Mouse (Mus musculus): ENCODE results near the gene Cachd1. TPM values are rescaled to one million over a fixed set of nuclear protein-coding genes. Genes with fewer than 3 reads are reported as not detected.

Cachd1 gene
- polyA plus RNA-seq, 1 experiment from 2014 or later = 27.3 TPM

- no peak for DNase-seq (ENCODE audit: low spot score)
- ATAC-seq (replicated peaks; ENCODE audit: insufficient number of reproducible peaks, low FRiP score, low TSS enrichment, low read depth) = no peak
- peaks cover 2% of the 10 kb centered on the region for H3K36me3 ChIP-seq (replicated peaks; ENCODE audit: control insufficient read depth, insufficient read depth, low read depth, low read length)
- 91% methylated on average over 6 of the region's 6 CpGs for WGBS
- no peaks in the 10 kb centered on the region for H3K4me1 ChIP-seq (ENCODE audit: control insufficient read depth, insufficient read depth, low read length)
- H3K27me3 ChIP-seq (ENCODE audit: control insufficient read depth, insufficient read depth, low read length) = no peaks in the 10 kb centered on the region
- no peak overlapping the region for H3K9ac ChIP-seq (replicated peaks; ENCODE audit: low read length)
- no peak overlapping the region for H3K27ac ChIP-seq (replicated peaks; ENCODE audit: low read depth, low read length)
- no peak overlapping the region for H3K4me2 ChIP-seq (ENCODE audit: low read depth, low read length)
- no peaks in the 10 kb centered on the region for H3K9me3 ChIP-seq (replicated peaks; ENCODE audit: control insufficient read depth, low read length)
- H3K4me3 ChIP-seq (ENCODE audit: low read depth, low read length) = no peak overlapping the region
These were observed 215.6 kb downstream of the Cachd1 start for GRCm38 (mm10) chr4:100992086-100992485.

- 0 out of 2 replicates have a peak, but pooled peaks have one; percentile 25 for ATAC-seq (replicated peaks; ENCODE audit: insufficient number of reproducible peaks, low FRiP score, low TSS enrichment, low read depth)
These were observed 218.2 kb downstream of the Cachd1 start for GRCm38 (mm10) chr4:100994442-100995255.

GRCm38 (mm10) chr4:100995617-100996016 is 219.1 kb downstream of the Cachd1 start:
- ATAC-seq (replicated peaks; ENCODE audit: insufficient number of reproducible peaks, low FRiP score, low TSS enrichment, low read depth) (no peak), DNase-seq (ENCODE audit: low spot score) (no peak)
- no peak overlapping the region for H3K4me2 ChIP-seq (ENCODE audit: low read depth, low read length)
- no peak overlapping the region for H3K9ac ChIP-seq (replicated peaks; ENCODE audit: low read length)
- no peaks in the 10 kb centered on the region for H3K4me1 ChIP-seq (ENCODE audit: control insufficient read depth, insufficient read depth, low read length)
- H3K27me3 ChIP-seq (ENCODE audit: control insufficient read depth, insufficient read depth, low read length) = no peaks in the 10 kb centered on the region
- H3K36me3 ChIP-seq (replicated peaks; ENCODE audit: control insufficient read depth, insufficient read depth, low read depth, low read length) = no peaks in the 10 kb centered on the region; the same call in none of the 2 replicates
- no peaks in the 10 kb centered on the region for H3K9me3 ChIP-seq (replicated peaks; ENCODE audit: control insufficient read depth, low read length)
- WGBS = 84% methylated on average over 5 of the region's 5 CpGs
- no peak overlapping the region for H3K4me3 ChIP-seq (ENCODE audit: low read depth, low read length)
- no peak overlapping the region for H3K27ac ChIP-seq (replicated peaks; ENCODE audit: low read depth, low read length)

More at GRCm38 (mm10) chr4:100994442-100995255, 218.2 kb downstream of the Cachd1 start:
- Histone ChIP-seq H3K36me3 (replicated peaks; ENCODE audit: control insufficient read depth, insufficient read depth, low read depth, low read length) (no peaks in the 10 kb centered on the region; the same call in none of the 2 replicates), H3K9me3 (replicated peaks; ENCODE audit: control insufficient read depth, low read length) (no peaks in the 10 kb centered on the region), H3K4me1 (ENCODE audit: control insufficient read depth, insufficient read depth, low read length) (no peaks in the 10 kb centered on the region), H3K9ac (replicated peaks; ENCODE audit: low read length) (no peak overlapping the region), H3K27me3 (ENCODE audit: control insufficient read depth, insufficient read depth, low read length) (no peaks in the 10 kb centered on the region), H3K4me2 (ENCODE audit: low read depth, low read length) (no peak overlapping the region), H3K27ac (replicated peaks; ENCODE audit: low read depth, low read length) (no peak overlapping the region), H3K4me3 (ENCODE audit: low read depth, low read length) (no peak overlapping the region)
- 73% methylated on average over 18 of the region's 18 CpGs for WGBS
- DNase-seq (ENCODE audit: low spot score) = no peak

GRCm38 (mm10) chr4:100996060-100996651 is 219.7 kb downstream of the Cachd1 start:
- H3K27me3 ChIP-seq (ENCODE audit: control insufficient read depth, insufficient read depth, low read length) = no peaks in the 10 kb centered on the region
- DNase-seq (ENCODE audit: low spot score) (no peak), ATAC-seq (replicated peaks; ENCODE audit: insufficient number of reproducible peaks, low FRiP score, low TSS enrichment, low read depth) (no peak)
- H3K4me2 ChIP-seq (ENCODE audit: low read depth, low read length) = no peak overlapping the region
- H3K9me3 ChIP-seq (replicated peaks; ENCODE audit: control insufficient read depth, low read length) = no peaks in the 10 kb centered on the region
- H3K4me3 ChIP-seq (ENCODE audit: low read depth, low read length) = no peak overlapping the region
- WGBS = 82% methylated on average over 4 of the region's 4 CpGs
- no peaks in the 10 kb centered on the region for H3K4me1 ChIP-seq (ENCODE audit: control insufficient read depth, insufficient read depth, low read length)
- no peak overlapping the region for H3K27ac ChIP-seq (replicated peaks; ENCODE audit: low read depth, low read length)
- no peak overlapping the region for H3K9ac ChIP-seq (replicated peaks; ENCODE audit: low read length)
- no peaks in the 10 kb centered on the region; the same call in 1 of the 2 replicates for H3K36me3 ChIP-seq (replicated peaks; ENCODE audit: control insufficient read depth, insufficient read depth, low read depth, low read length)

- Histone ChIP-seq H3K9ac (replicated peaks; ENCODE audit: low read length) (no peak overlapping the region), H3K9me3 (replicated peaks; ENCODE audit: control insufficient read depth, low read length) (no peaks in the 10 kb centered on the region), H3K27ac (replicated peaks; ENCODE audit: low read depth, low read length) (no peak overlapping the region), H3K27me3 (ENCODE audit: control insufficient read depth, insufficient read depth, low read length) (no peaks in the 10 kb centered on the region), H3K4me1 (ENCODE audit: control insufficient read depth, insufficient read depth, low read length) (no peaks in the 10 kb centered on the region), H3K4me3 (ENCODE audit: low read depth, low read length) (no peak overlapping the region), H3K36me3 (replicated peaks; ENCODE audit: control insufficient read depth, insufficient read depth, low read depth, low read length) (no peaks in the 10 kb centered on the region; the same call in 1 of the 2 replicates), H3K4me2 (ENCODE audit: low read depth, low read length) (no peak overlapping the region)
- WGBS = 20% methylated on average over 2 of the region's 2 CpGs
- peak; percentile 77 for DNase-seq (ENCODE audit: low spot score)
- no peak for ATAC-seq (replicated peaks; ENCODE audit: insufficient number of reproducible peaks, low FRiP score, low TSS enrichment, low read depth)
These were observed 221.7 kb downstream of the Cachd1 start for GRCm38 (mm10) chr4:100998145-100998544.

GRCm38 (mm10) chr4:100998906-100999305 is 222.4 kb downstream of the Cachd1 start:
- Histone ChIP-seq H3K9me3 (replicated peaks; ENCODE audit: control insufficient read depth, low read length) (no peaks in the 10 kb centered on the region), H3K4me3 (ENCODE audit: low read depth, low read length) (no peak overlapping the region), H3K36me3 (replicated peaks; ENCODE audit: control insufficient read depth, insufficient read depth, low read depth, low read length) (no peaks in the 10 kb centered on the region; the same call in 1 of the 2 replicates), H3K27me3 (ENCODE audit: control insufficient read depth, insufficient read depth, low read length) (no peaks in the 10 kb centered on the region), H3K4me2 (ENCODE audit: low read depth, low read length) (no peak overlapping the region), H3K27ac (replicated peaks; ENCODE audit: low read depth, low read length) (no peak overlapping the region), H3K4me1 (ENCODE audit: control insufficient read depth, insufficient read depth, low read length) (no peaks in the 10 kb centered on the region), H3K9ac (replicated peaks; ENCODE audit: low read length) (no peak overlapping the region)
- DNase-seq (ENCODE audit: low spot score) (no peak), ATAC-seq (replicated peaks; ENCODE audit: insufficient number of reproducible peaks, low FRiP score, low TSS enrichment, low read depth) (no peak)
- WGBS = 82% methylated on average over 8 of the region's 8 CpGs

GRCm38 (mm10) chr4:101000622-101001021 is 224.1 kb downstream of the Cachd1 start:
- H3K27ac ChIP-seq (replicated peaks; ENCODE audit: low read depth, low read length) = no peak overlapping the region
- no peaks in the 10 kb centered on the region; the same call in 1 of the 2 replicates for H3K36me3 ChIP-seq (replicated peaks; ENCODE audit: control insufficient read depth, insufficient read depth, low read depth, low read length)
- 94% methylated on average over 3 of the region's 3 CpGs for WGBS
- H3K27me3 ChIP-seq (ENCODE audit: control insufficient read depth, insufficient read depth, low read length) = no peaks in the 10 kb centered on the region
- no peaks in the 10 kb centered on the region for H3K9me3 ChIP-seq (replicated peaks; ENCODE audit: control insufficient read depth, low read length)
- H3K4me1 ChIP-seq (ENCODE audit: control insufficient read depth, insufficient read depth, low read length) = no peaks in the 10 kb centered on the region
- ATAC-seq (replicated peaks; ENCODE audit: insufficient number of reproducible peaks, low FRiP score, low TSS enrichment, low read depth) (no peak), DNase-seq (ENCODE audit: low spot score) (no peak)
- no peak overlapping the region for H3K4me2 ChIP-seq (ENCODE audit: low read depth, low read length)
- H3K4me3 ChIP-seq (ENCODE audit: low read depth, low read length) = no peak overlapping the region
- no peak overlapping the region for H3K9ac ChIP-seq (replicated peaks; ENCODE audit: low read length)

GRCm38 (mm10) chr4:101001073-101001472 is 224.6 kb downstream of the Cachd1 start:
- no peak overlapping the region for H3K4me3 ChIP-seq (ENCODE audit: low read depth, low read length)
- H3K4me2 ChIP-seq (ENCODE audit: low read depth, low read length) = no peak overlapping the region
- ATAC-seq (replicated peaks; ENCODE audit: insufficient number of reproducible peaks, low FRiP score, low TSS enrichment, low read depth) (no peak), DNase-seq (ENCODE audit: low spot score) (no peak)
- no peaks in the 10 kb centered on the region for H3K4me1 ChIP-seq (ENCODE audit: control insufficient read depth, insufficient read depth, low read length)
- no peaks in the 10 kb centered on the region for H3K27me3 ChIP-seq (ENCODE audit: control insufficient read depth, insufficient read depth, low read length)
- H3K9ac ChIP-seq (replicated peaks; ENCODE audit: low read length) = no peak overlapping the region
- no peaks in the 10 kb centered on the region for H3K9me3 ChIP-seq (replicated peaks; ENCODE audit: control insufficient read depth, low read length)
- no peaks in the 10 kb centered on the region; the same call in 1 of the 2 replicates for H3K36me3 ChIP-seq (replicated peaks; ENCODE audit: control insufficient read depth, insufficient read depth, low read depth, low read length)
- 86% methylated on average over 6 of the region's 6 CpGs for WGBS
- H3K27ac ChIP-seq (replicated peaks; ENCODE audit: low read depth, low read length) = no peak overlapping the region

Measured in embryonic facial prominence, embryonic 11.5 days (tissue).